Mouse (Mus musculus) lung, adult 2 months (tissue): ENCODE measurements around the gene C1qtnf7.

Source experiments
- CTCF ChIP-seq: fragments of 200-500 bp; IDR thresholded peaks from 2 replicates; pipeline ENCODE4 v1.5.1; 2011; ENCODE audit warnings: mild to moderate bottlenecking, low read length, control low read depth; ENCODE audit not compliant: insufficient read depth
- POLR2A ChIP-seq: fragments of 200-500 bp; IDR thresholded peaks from 2 replicates; pipeline ENCODE4 v1.6.1; 2011; ENCODE audit warnings: low read depth, mild to moderate bottlenecking, control low read depth, low read length, borderline replicate concordance; ENCODE audit errors: extremely low read depth

- no peak for TF ChIP-seq CTCF
- peak; percentile 71; the same call in 1 of the 2 replicates for TF ChIP-seq POLR2A
Measured at GRCm38 (mm10) chr5:43517313-43517712, 2.0 kb downstream of the C1qtnf7 start.
